Mouse (Mus musculus): ENCODE measurements around the gene Fyb. TPM values are rescaled to one million over a fixed set of nuclear protein-coding genes. Genes with fewer than 3 reads are reported as not detected.
"Not testable (repeated sequence)": the region's sequence is repeated elsewhere in the genome, so short reads cannot be mapped to it uniquely, and the experiment has no call there.

Fyb gene
- total RNA-seq, 1 experiment: not detected

GRCm38 (mm10) chr15:6579769-6580261, 57.2 kb downstream of the Fyb start:
- Histone ChIP-seq H3K27ac (ENCODE audit: insufficient read depth, low read depth, low read length, poor library complexity, severe bottlenecking) (no peak overlapping the region), H3K36me3 (ENCODE audit: control insufficient read depth, insufficient read depth, low read length, poor library complexity, severe bottlenecking) (no peaks in the 10 kb centered on the region), H3K4me3 (ENCODE audit: insufficient read depth in 1 of 2, low read depth in 1 of 2, low read length in 2 of 2, poor library complexity in 1 of 2, severe bottlenecking in 1 of 2) (no peak overlapping the region), H3K4me1 (ENCODE audit: control insufficient read depth in 2 of 2, insufficient read depth in 2 of 2, low read length in 2 of 2, poor library complexity in 1 of 2) (no peaks in the 10 kb centered on the region), H3K9ac (ENCODE audit: insufficient read depth, low read depth, low read length, poor library complexity, severe bottlenecking) (no peak overlapping the region), H3K9me3 (ENCODE audit: control insufficient read depth, insufficient read depth, low read depth, low read length) (no peaks in the 10 kb centered on the region)
- TF ChIP-seq MAFK (IDR thresholded peaks at IDR 0.05; ENCODE audit: insufficient read depth, low read depth, low read length) (no peak), CHD2 (IDR thresholded peaks at IDR 0.05; ENCODE audit: low read depth, low read length) (no peak), ZNF384 (IDR thresholded peaks at IDR 0.05; ENCODE audit: low read depth, low read length) (no peak), ZC3H11A (IDR thresholded peaks at IDR 0.05; ENCODE audit: borderline replicate concordance, low read depth, low read length) (no peak), HCFC1 (IDR thresholded peaks at IDR 0.05; ENCODE audit: borderline replicate concordance, insufficient read depth, low read length) (no peak)
- in situ Hi-C loops (cut with MboI; ENCODE audit: low sequenced_read_pairs in 2 of 2, unreplicated experiment in 2 of 2): no loop called here
- DNase-seq (ENCODE audit: low read depth, low spot score): no peak

- Histone ChIP-seq H3K9me3 (ENCODE audit: control insufficient read depth, insufficient read depth, low read depth, low read length) (no peaks in the 10 kb centered on the region), H3K4me1 (ENCODE audit: control insufficient read depth in 2 of 2, insufficient read depth in 2 of 2, low read length in 2 of 2, poor library complexity in 1 of 2) (no peaks in the 10 kb centered on the region), H3K9ac (ENCODE audit: insufficient read depth, low read depth, low read length, poor library complexity, severe bottlenecking) (no peak overlapping the region), H3K36me3 (ENCODE audit: control insufficient read depth, insufficient read depth, low read length, poor library complexity, severe bottlenecking) (no peaks in the 10 kb centered on the region), H3K4me3 (ENCODE audit: insufficient read depth in 1 of 2, low read depth in 1 of 2, low read length in 2 of 2, poor library complexity in 1 of 2, severe bottlenecking in 1 of 2) (no peak overlapping the region), H3K27ac (ENCODE audit: insufficient read depth, low read depth, low read length, poor library complexity, severe bottlenecking) (no peak overlapping the region)
- no peak for TF ChIP-seq ZC3H11A (IDR thresholded peaks at IDR 0.05; ENCODE audit: borderline replicate concordance, low read depth, low read length)
- TF ChIP-seq MAFK (IDR thresholded peaks at IDR 0.05; ENCODE audit: insufficient read depth, low read depth, low read length): no peak
- no peak for TF ChIP-seq ZNF384 (IDR thresholded peaks at IDR 0.05; ENCODE audit: low read depth, low read length)
- TF ChIP-seq HCFC1 (IDR thresholded peaks at IDR 0.05; ENCODE audit: borderline replicate concordance, insufficient read depth, low read length): no peak
- DNase-seq (ENCODE audit: low read depth, low spot score): no peak
- in situ Hi-C loops (cut with MboI; ENCODE audit: low sequenced_read_pairs in 2 of 2, unreplicated experiment in 2 of 2): no loop called here
These were observed 62.0 kb downstream of the Fyb start for GRCm38 (mm10) chr15:6584645-6585044.

GRCm38 (mm10) chr15:6586351-6586750, 63.7 kb downstream of the Fyb start:
- in situ Hi-C loops (cut with MboI; ENCODE audit: low sequenced_read_pairs in 2 of 2, unreplicated experiment in 2 of 2); H3K27ac ChIP-seq (ENCODE audit: insufficient read depth, low read depth, low read length, poor library complexity, severe bottlenecking); DNase-seq (ENCODE audit: low read depth, low spot score); H3K36me3 ChIP-seq (ENCODE audit: control insufficient read depth, insufficient read depth, low read length, poor library complexity, severe bottlenecking); H3K4me1 ChIP-seq (ENCODE audit: control insufficient read depth in 2 of 2, insufficient read depth in 2 of 2, low read length in 2 of 2, poor library complexity in 1 of 2); H3K9ac ChIP-seq (ENCODE audit: insufficient read depth, low read depth, low read length, poor library complexity, severe bottlenecking); H3K9me3 ChIP-seq (ENCODE audit: control insufficient read depth, insufficient read depth, low read depth, low read length); H3K4me3 ChIP-seq (ENCODE audit: insufficient read depth in 1 of 2, low read depth in 1 of 2, low read length in 2 of 2, poor library complexity in 1 of 2, severe bottlenecking in 1 of 2): not testable (repeated sequence)

- H3K9ac ChIP-seq (ENCODE audit: insufficient read depth, low read depth, low read length, poor library complexity, severe bottlenecking): no peak overlapping the region
- H3K36me3 ChIP-seq (ENCODE audit: control insufficient read depth, insufficient read depth, low read length, poor library complexity, severe bottlenecking): no peaks in the 10 kb centered on the region
- H3K9me3 ChIP-seq (ENCODE audit: control insufficient read depth, insufficient read depth, low read depth, low read length): no peaks in the 10 kb centered on the region
- TF ChIP-seq ZNF384 (IDR thresholded peaks at IDR 0.05; ENCODE audit: low read depth, low read length): no peak
- TF ChIP-seq HCFC1 (IDR thresholded peaks at IDR 0.05; ENCODE audit: borderline replicate concordance, insufficient read depth, low read length): no peak
- TF ChIP-seq MAFK (IDR thresholded peaks at IDR 0.05; ENCODE audit: insufficient read depth, low read depth, low read length): no peak
- no peak for TF ChIP-seq ZC3H11A (IDR thresholded peaks at IDR 0.05; ENCODE audit: borderline replicate concordance, low read depth, low read length)
- no peak for TF ChIP-seq CHD2 (IDR thresholded peaks at IDR 0.05; ENCODE audit: low read depth, low read length)
- no peak for DNase-seq (ENCODE audit: low read depth, low spot score)
- no peak overlapping the region for H3K27ac ChIP-seq (ENCODE audit: insufficient read depth, low read depth, low read length, poor library complexity, severe bottlenecking)
- H3K4me1 ChIP-seq (ENCODE audit: control insufficient read depth in 2 of 2, insufficient read depth in 2 of 2, low read length in 2 of 2, poor library complexity in 1 of 2): no peaks in the 10 kb centered on the region
- in situ Hi-C loops (cut with MboI; ENCODE audit: low sequenced_read_pairs in 2 of 2, unreplicated experiment in 2 of 2): no loop called here
- no peak overlapping the region for H3K4me3 ChIP-seq (ENCODE audit: insufficient read depth in 1 of 2, low read depth in 1 of 2, low read length in 2 of 2, poor library complexity in 1 of 2, severe bottlenecking in 1 of 2)
These were observed 64.9 kb downstream of the Fyb start for GRCm38 (mm10) chr15:6587526-6587925.

GRCm38 (mm10) chr15:6588192-6588591, 65.5 kb downstream of the Fyb start:
- Histone ChIP-seq H3K4me1 (ENCODE audit: control insufficient read depth in 2 of 2, insufficient read depth in 2 of 2, low read length in 2 of 2, poor library complexity in 1 of 2) (no peaks in the 10 kb centered on the region), H3K9ac (ENCODE audit: insufficient read depth, low read depth, low read length, poor library complexity, severe bottlenecking) (no peak overlapping the region), H3K36me3 (ENCODE audit: control insufficient read depth, insufficient read depth, low read length, poor library complexity, severe bottlenecking) (no peaks in the 10 kb centered on the region), H3K9me3 (ENCODE audit: control insufficient read depth, insufficient read depth, low read depth, low read length) (no peaks in the 10 kb centered on the region), H3K4me3 (ENCODE audit: insufficient read depth in 1 of 2, low read depth in 1 of 2, low read length in 2 of 2, poor library complexity in 1 of 2, severe bottlenecking in 1 of 2) (no peak overlapping the region), H3K27ac (ENCODE audit: insufficient read depth, low read depth, low read length, poor library complexity, severe bottlenecking) (no peak overlapping the region)
- no peak for DNase-seq (ENCODE audit: low read depth, low spot score)
- no peak for TF ChIP-seq ZC3H11A (IDR thresholded peaks at IDR 0.05; ENCODE audit: borderline replicate concordance, low read depth, low read length)
- no peak for TF ChIP-seq HCFC1 (IDR thresholded peaks at IDR 0.05; ENCODE audit: borderline replicate concordance, insufficient read depth, low read length)
- TF ChIP-seq MAFK (IDR thresholded peaks at IDR 0.05; ENCODE audit: insufficient read depth, low read depth, low read length): no peak
- TF ChIP-seq CHD2 (IDR thresholded peaks at IDR 0.05; ENCODE audit: low read depth, low read length): no peak
- no peak for TF ChIP-seq ZNF384 (IDR thresholded peaks at IDR 0.05; ENCODE audit: low read depth, low read length)
- in situ Hi-C loops (cut with MboI; ENCODE audit: low sequenced_read_pairs in 2 of 2, unreplicated experiment in 2 of 2): no loop called here
